Mouse (Mus musculus) neural tube, embryonic 11.5 days (tissue): Measurements from ENCODE around the gene Cacna1a. TPM values are rescaled to one million over a fixed set of nuclear protein-coding genes. Genes with fewer than 3 reads are reported as not detected.

Source experiments
- ATAC-seq: fragments of 200-750 bp; cut with Nextera tagmentation; 2 replicates; pipeline ENCODE4 v1.8.0; 2017; ENCODE audit warnings: moderate number of reproducible peaks, mild to moderate bottlenecking, moderate TSS enrichment, moderate library complexity; ENCODE audit not compliant: insufficient read depth, low FRiP score, low TSS enrichment
- DNase-seq: peaks from one replicate; pipeline ENCODE4 v3.0.0-alpha.2; 2015; ENCODE audit warnings: low spot score
- H3K27ac ChIP-seq: fragments of 300-500 bp; sonication (generic); 2 replicates; pipeline ENCODE4 v1.5.1; 2014; ENCODE audit warnings: low read depth, mild to moderate bottlenecking, low read length
- H3K27me3 ChIP-seq: fragments of 300-500 bp; sonication (generic); 2 replicates; pipeline ENCODE4 v1.6.1; 2014; ENCODE audit warnings: mild to moderate bottlenecking, low read length, mixed read lengths; ENCODE audit not compliant: control insufficient read depth, insufficient read depth
- H3K36me3 ChIP-seq: fragments of 300-500 bp; sonication (generic); 2 replicates; pipeline ENCODE4 v1.6.1; 2014; ENCODE audit warnings: mild to moderate bottlenecking, low read length, moderate library complexity, mixed read lengths; ENCODE audit not compliant: control insufficient read depth, insufficient read depth
- H3K4me1 ChIP-seq: fragments of 300-500 bp; sonication (generic); 2 replicates; pipeline ENCODE4 v1.6.1; 2014; ENCODE audit warnings: low read length, mixed read lengths; ENCODE audit not compliant: control insufficient read depth, insufficient read depth
- H3K4me2 ChIP-seq: fragments of 300-500 bp; sonication (generic); 2 replicates; pipeline ENCODE4 v1.6.1; 2014; ENCODE audit warnings: low read depth, mild to moderate bottlenecking, moderate library complexity
- H3K4me3 ChIP-seq: fragments of 300-500 bp; sonication (generic); 2 replicates; pipeline ENCODE4 v1.5.1; 2014; ENCODE audit warnings: low read depth, low read length
- H3K9ac ChIP-seq: fragments of 300-500 bp; sonication (generic); 2 replicates; pipeline ENCODE4 v1.6.1; 2014; ENCODE audit warnings: mild to moderate bottlenecking, low read length
- H3K9me3 ChIP-seq: fragments of 300-500 bp; sonication (generic); 2 replicates; pipeline ENCODE4 v1.6.1; 2016; ENCODE audit warnings: low read length; ENCODE audit not compliant: control insufficient read depth
- WGBS: fragments of 180-500 bp; shearing (Covaris S2); extraction: QIAGEN DNeasy Blood & Tissue Kit; methylation state at CpG from one replicate; pipeline ENCODE4 v1.1.7; 2014; 5-methylcytosine and 5-hydroxymethylcytosine counted together
- polyA plus RNA-seq: library from polyadenylated mRNA; unstranded; fragments of >200 nt; fragmentation: Nextera tagmentation; extraction: Ambion mirVana; gene quantifications from 2 replicates; pipeline ENCODE4 v1.2.1, GENCODE M21; 2014

Cacna1a gene
- polyA plus RNA-seq, 1 experiment from 2014 or later = 6.9 TPM

DNA sequence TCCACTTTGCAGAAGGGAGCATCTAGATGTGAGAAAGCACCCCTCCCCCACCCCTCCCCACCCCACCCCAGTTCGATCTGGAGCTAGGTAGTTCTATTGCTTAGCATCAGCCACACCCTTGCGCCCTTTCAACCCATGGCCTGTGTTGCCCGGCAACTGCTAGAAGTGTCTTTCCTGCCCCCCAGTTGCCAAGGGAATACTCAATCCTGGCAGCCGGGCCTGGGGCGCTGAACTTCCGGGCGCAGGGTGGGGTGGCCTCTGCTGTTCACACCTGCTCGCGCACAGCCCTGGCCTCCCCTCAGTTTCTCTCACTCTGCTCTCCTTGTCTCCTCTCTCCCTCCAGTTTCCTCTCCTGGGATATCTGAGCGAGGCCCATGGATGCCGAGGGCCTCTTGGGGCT is 31.8 kb upstream of the Cacna1a start:
- Histone ChIP-seq H3K36me3 (no peaks in the 10 kb centered on the region), H3K4me3 (no peak overlapping the region), H3K27me3 (no peaks in the 10 kb centered on the region), H3K9ac (no peak overlapping the region), H3K9me3 (no peaks in the 10 kb centered on the region), H3K4me2 (no peak overlapping the region), H3K4me1 (no peaks in the 10 kb centered on the region), H3K27ac (no peak overlapping the region)
- 66% methylated on average over 11 of the region's 11 CpGs for WGBS
- no peak for DNase-seq
- ATAC-seq = no peak

DNA sequence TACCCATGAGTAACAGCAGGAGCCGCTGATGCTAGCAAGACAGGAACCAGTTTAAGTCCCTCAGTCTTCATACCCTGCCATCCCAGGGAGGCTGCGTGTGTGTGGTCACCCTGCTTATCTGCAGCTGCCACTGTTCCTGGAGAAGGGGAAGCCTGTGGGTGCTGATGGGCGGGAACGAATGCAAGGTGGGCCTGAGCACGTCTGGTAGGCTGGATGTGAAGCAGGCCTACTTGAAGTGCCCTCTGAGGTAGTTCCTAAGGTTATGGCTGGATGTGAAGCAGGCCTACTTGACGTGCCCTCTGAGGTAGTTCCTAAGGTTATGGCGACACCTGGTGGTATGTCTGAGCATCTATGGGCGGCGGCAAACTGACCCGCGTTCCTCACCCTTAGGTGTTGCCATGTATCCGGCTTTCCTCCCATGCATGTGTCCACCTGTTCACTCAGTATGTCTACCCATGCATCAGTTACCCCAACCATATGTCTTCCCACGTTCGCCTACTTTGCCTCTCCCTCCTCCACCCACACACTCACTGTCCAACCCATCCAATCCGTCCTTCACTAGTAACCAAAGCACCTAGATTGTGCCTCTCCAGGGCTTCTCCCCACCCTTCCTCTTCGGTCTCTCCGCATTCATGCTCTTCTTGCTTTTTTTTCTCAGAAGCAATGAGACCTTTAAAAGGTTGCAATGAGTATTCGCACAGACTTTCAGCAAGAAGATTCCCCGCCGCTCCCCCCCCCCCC is 30.4 kb upstream of the Cacna1a start:
- H3K27me3 ChIP-seq = no peaks in the 10 kb centered on the region
- H3K36me3 ChIP-seq = no peaks in the 10 kb centered on the region
- no peak overlapping the region for H3K27ac ChIP-seq
- WGBS = 28% methylated on average over 20 of the region's 20 CpGs
- no peak overlapping the region for H3K9ac ChIP-seq
- no peak overlapping the region for H3K4me2 ChIP-seq
- DNase-seq (peak; percentile 80), ATAC-seq (peak; percentile 85)
- H3K4me1 ChIP-seq = no peaks in the 10 kb centered on the region
- no peaks in the 10 kb centered on the region for H3K9me3 ChIP-seq
- no peak overlapping the region for H3K4me3 ChIP-seq

DNA sequence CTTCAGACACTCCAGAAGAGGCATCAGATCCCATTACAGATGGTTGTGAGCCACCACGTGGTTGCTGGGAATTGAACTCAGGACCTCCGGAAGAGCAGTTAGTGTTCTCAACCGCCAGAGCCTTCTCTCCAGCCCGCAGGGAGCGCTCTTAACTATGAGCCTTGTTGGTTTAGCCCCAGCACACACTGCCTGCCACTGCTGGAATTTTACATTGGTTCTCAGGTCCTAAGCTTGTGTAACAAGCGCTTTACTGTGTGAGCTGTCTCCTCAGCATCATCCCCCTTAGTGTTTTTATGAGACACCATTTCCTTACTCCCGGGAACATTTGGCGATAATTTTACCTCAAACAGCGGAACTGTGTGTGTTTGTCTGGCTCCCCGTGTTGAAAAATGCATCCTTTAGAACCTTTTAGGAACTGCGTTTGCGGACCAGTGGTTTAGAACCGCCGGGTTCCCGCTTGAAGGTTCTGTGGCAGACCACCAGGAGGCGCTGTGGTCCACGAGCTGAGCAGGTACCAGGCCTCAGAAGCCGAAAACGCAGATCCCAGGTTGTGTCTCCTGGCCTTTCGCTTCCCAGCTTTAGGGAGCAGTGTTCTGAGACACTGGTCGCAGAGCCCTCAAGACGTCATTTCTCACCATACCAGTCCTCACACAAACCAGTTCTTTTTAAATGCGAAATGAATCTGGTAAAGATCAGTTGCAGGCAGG is 24.7 kb upstream of the Cacna1a start:
- Histone ChIP-seq H3K4me3 (no peak overlapping the region), H3K4me2 (no peak overlapping the region), H3K9ac (no peak overlapping the region), H3K4me1 (no peaks in the 10 kb centered on the region), H3K36me3 (no peaks in the 10 kb centered on the region), H3K27me3 (no peaks in the 10 kb centered on the region), H3K27ac (no peak overlapping the region), H3K9me3 (no peaks in the 10 kb centered on the region)
- WGBS = 15% methylated on average over 23 of the region's 23 CpGs
- ATAC-seq (no peak), DNase-seq (peak; percentile 75)

DNA sequence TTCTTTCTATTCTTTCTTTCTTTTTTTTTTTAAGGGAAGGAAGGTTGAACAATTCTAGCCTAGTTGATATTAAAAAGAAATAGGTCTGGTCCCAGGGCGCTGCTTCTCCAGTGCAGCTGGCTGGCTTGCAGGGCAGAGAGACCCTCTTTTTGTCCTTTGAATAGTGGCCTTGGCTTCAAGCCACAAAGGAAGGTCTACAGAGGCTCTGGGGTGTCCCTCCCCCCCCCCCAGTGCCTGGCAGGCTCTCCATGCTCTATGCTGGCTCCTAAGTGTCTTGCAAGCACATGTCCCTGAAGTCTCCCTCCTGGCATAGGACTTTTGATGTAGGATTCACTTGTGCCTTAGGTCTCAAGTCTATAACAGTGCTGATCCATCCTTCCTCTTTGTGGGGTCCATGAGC is 23.0 kb upstream of the Cacna1a start:
- Histone ChIP-seq H3K9me3 (no peaks in the 10 kb centered on the region), H3K4me2 (no peak overlapping the region), H3K27me3 (no peaks in the 10 kb centered on the region), H3K27ac (no peak overlapping the region), H3K36me3 (no peaks in the 10 kb centered on the region), H3K4me3 (no peak overlapping the region), H3K9ac (no peak overlapping the region), H3K4me1 (no peaks in the 10 kb centered on the region)
- WGBS = 89% methylated on average over 1 of the region's 1 CpGs
- DNase-seq = no peak
- ATAC-seq = no peak

DNA sequence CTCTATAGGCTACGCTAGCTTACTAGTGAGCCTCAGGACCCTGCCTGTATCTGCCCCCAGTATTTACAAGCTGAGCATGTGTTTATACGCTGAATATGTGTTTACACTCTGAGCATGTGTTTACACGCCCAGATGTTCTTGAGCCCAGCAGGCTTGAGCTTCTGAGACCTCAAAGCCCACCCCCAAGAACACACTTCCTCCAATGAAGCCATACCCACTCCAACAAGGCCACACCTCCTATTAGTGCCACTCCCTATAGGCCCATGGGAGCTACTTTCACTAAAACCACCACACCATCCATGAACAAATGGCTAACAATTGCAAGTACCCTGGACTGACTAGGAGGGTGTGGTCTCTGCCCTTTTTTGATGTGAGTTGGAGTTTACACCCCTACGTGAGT is 17.3 kb upstream of the Cacna1a start:
- WGBS = 65% methylated on average over 4 of the region's 4 CpGs
- no peaks in the 10 kb centered on the region for H3K9me3 ChIP-seq

DNA sequence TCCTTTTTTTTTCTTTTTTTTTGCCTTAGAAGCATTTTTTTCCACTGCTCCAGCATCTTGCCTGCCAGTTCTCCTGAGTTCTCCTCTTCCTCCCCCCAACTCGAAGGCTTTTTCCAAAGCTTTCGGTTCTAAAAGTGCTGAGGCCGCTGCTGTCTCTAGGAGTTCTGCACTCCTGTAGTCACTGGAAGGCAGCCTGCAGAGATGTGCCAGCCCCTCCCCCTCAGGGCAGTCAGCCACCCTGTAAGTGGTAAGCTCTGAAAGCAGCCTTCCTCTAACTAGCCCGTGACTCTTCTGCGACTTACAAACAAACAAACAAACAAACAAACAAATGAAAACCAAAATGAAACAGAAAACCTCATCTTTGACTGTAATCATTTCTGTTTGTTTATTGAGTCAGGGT is 13.2 kb upstream of the Cacna1a start:
- Histone ChIP-seq H3K4me2 (no peak overlapping the region), H3K27me3 (no peaks in the 10 kb centered on the region), H3K9ac (no peak overlapping the region), H3K4me1 (no peaks in the 10 kb centered on the region), H3K4me3 (no peak overlapping the region), H3K27ac (no peak overlapping the region), H3K9me3 (no peaks in the 10 kb centered on the region), H3K36me3 (no peaks in the 10 kb centered on the region)
- no peak for ATAC-seq
- 48% methylated on average over 5 of the region's 5 CpGs for WGBS
- no peak for DNase-seq

More for the DNA sequence above, 17.3 kb upstream of the Cacna1a start:
- H3K27me3 ChIP-seq = no peaks in the 10 kb centered on the region
- H3K4me2 ChIP-seq = no peak overlapping the region
- H3K4me1 ChIP-seq = no peaks in the 10 kb centered on the region
- no peak overlapping the region for H3K27ac ChIP-seq
- DNase-seq = no peak
- no peaks in the 10 kb centered on the region for H3K36me3 ChIP-seq
- ATAC-seq = no peak
- H3K9ac ChIP-seq = no peak overlapping the region
- H3K4me3 ChIP-seq = no peak overlapping the region

DNA sequence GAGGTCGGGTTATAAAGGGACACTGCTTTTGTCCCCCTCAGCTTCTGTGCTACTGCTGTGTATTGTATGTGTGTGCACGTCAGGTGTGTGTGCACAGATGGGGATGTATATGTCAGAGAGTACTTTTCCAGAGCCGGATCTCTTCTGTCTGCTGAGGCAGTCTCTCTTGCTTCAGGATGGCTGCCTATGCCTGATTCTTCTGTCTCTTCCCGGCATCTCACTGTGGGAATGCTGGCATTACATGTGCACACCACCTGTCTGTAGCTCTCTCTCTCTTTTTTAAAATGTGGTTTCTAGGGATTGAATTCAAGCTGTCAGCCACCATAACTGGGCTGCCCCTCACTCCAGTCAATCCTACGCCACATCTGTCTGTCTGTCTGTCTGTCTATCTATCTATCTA is 12.4 kb upstream of the Cacna1a start:
- DNase-seq = no peak
- H3K9ac ChIP-seq = no peak overlapping the region
- WGBS = 77% methylated on average over 5 of the region's 5 CpGs

DNA sequence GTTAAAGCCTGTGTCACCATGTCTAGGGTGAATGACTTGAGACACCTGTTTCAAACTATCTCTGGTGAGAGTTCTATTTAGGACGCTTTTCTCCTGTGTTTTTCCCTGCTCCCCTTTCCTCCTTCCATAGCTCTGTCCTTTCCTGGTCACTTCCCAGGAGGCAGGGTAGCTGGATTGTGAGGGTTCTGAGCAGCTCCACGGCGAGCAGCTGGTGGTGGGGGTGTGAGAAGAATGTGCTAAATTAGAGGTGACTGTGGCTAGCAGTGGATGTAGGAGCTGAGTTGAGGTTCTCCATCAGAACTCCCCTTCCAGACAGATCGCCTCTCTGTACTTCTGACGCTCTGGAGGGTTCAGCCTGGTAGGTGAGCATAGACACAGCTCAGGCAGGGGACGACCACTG is 11.7 kb upstream of the Cacna1a start:
- 75% methylated on average over 6 of the region's 6 CpGs for WGBS
- H3K27me3 ChIP-seq = no peaks in the 10 kb centered on the region
- DNase-seq (no peak), ATAC-seq (no peak)
- no peak overlapping the region for H3K4me3 ChIP-seq
- no peak overlapping the region for H3K27ac ChIP-seq
- no peak overlapping the region for H3K4me2 ChIP-seq
- H3K4me1 ChIP-seq = no peaks in the 10 kb centered on the region
- no peaks in the 10 kb centered on the region for H3K36me3 ChIP-seq
- H3K9me3 ChIP-seq = no peaks in the 10 kb centered on the region
- H3K9ac ChIP-seq = no peak overlapping the region

More for the DNA sequence above, 12.4 kb upstream of the Cacna1a start:
- no peak overlapping the region for H3K27ac ChIP-seq
- no peaks in the 10 kb centered on the region for H3K9me3 ChIP-seq
- H3K36me3 ChIP-seq = no peaks in the 10 kb centered on the region
- H3K4me3 ChIP-seq = no peak overlapping the region
- no peaks in the 10 kb centered on the region for H3K27me3 ChIP-seq
- H3K4me1 ChIP-seq = no peaks in the 10 kb centered on the region
- no peak overlapping the region for H3K4me2 ChIP-seq
- no peak for ATAC-seq

DNA sequence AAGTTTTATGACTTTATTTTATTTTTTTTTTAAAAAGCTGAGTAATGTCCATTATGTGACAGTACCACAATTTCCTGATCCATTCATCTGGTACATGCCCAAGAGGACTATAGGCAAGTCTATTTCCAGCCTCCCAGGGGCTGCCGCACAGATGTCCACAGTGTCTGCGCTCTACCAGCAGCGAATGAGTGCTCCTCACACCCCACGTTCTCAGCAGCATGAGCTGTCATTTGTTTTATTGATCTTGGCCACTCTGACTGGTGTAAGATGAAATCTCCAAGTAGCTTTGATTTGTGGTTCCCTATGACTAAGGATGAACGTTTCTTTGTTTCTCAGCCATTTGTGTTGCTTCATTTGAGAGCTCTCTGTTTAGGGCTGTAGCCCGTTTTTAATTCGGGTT is 6.6 kb upstream of the Cacna1a start:
- no peaks in the 10 kb centered on the region for H3K36me3 ChIP-seq
- ATAC-seq (no peak), DNase-seq (no peak)
- H3K4me2 ChIP-seq = no peak overlapping the region
- WGBS = 77% methylated on average over 7 of the region's 7 CpGs
- no peaks in the 10 kb centered on the region for H3K9me3 ChIP-seq
- no peak overlapping the region for H3K27ac ChIP-seq
- H3K4me3 ChIP-seq = no peak overlapping the region
- H3K9ac ChIP-seq = no peak overlapping the region
- H3K27me3 ChIP-seq = no peaks in the 10 kb centered on the region
- no peaks in the 10 kb centered on the region for H3K4me1 ChIP-seq
